Mouse (Mus musculus): ENCODE measurements around the gene Otud4. TPM values are rescaled to one million over a fixed set of nuclear protein-coding genes. Genes with fewer than 3 reads are reported as not detected.
"Not testable (repeated sequence)": the region's sequence is repeated elsewhere in the genome, so short reads cannot be mapped to it uniquely, and the experiment has no call there.

Gene Otud4
- polyA plus RNA-seq, 1 experiment from 2014 or later, result 18.1 TPM

DNA sequence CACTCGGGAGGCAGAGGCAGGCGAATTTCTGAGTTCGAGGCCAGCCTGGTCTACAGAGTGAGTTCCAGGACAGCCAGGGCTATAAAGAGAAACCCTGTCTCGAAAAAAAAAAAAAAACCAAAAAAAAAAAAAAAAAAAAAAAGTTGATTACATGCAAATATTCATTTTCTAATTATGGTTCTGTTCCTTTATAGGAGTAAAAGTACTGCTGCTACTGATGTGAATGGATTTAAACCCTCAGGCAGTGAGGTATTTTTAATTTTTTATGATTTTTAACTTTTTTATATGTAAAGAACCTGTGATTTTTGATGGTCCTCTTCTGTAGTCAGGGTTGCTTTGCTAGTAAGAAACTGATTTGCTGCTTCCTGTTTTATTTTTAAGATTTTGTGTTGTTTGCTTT lies 19.3 kb downstream of the Otud4 start:
- peaks cover 78% of the 10 kb centered on the region for H3K36me3 ChIP-seq (replicated peaks; ENCODE audit: control insufficient read depth, insufficient read depth)
- not testable (repeated sequence) for H3K27ac ChIP-seq; ATAC-seq (ENCODE audit: low FRiP score); H3K9me3 ChIP-seq (ENCODE audit: control insufficient read depth, low read length); H3K4me3 ChIP-seq (replicated peaks; ENCODE audit: low read length); H3K27me3 ChIP-seq (ENCODE audit: control insufficient read depth, insufficient read depth, low read length); H3K4me2 ChIP-seq (replicated peaks); DNase-seq (ENCODE audit: low spot score); H3K9ac ChIP-seq; H3K4me1 ChIP-seq (replicated peaks; ENCODE audit: control insufficient read depth, insufficient read depth, low read length)
- 96% methylated on average over 4 of the region's 4 CpGs for WGBS

DNA sequence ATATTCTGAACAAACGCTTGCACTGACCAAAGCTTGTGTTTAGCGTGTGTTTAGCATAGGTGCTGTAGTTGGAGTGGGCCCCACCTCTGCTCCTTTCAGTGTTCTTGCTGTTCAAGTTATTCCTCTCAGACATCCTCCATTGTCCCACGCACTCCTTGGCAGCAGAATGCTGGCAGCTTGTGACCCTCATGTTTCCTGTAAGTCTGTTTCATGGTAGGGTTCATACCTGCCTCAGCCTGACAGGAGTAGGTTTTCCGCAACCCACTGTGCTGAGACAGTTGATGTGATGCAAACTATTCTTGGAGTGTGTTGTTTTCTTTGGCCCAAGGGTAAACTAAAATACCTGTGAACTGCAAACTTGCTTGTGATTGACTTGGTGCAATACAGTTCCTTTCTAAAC lies 37.0 kb downstream of the Otud4 start:
- H3K27ac ChIP-seq, result no peak overlapping the region
- no peak overlapping the region for H3K4me2 ChIP-seq (replicated peaks)
- H3K27me3 ChIP-seq (ENCODE audit: control insufficient read depth, insufficient read depth, low read length), result no peaks in the 10 kb centered on the region
- ATAC-seq (ENCODE audit: low FRiP score) (no peak), DNase-seq (ENCODE audit: low spot score) (no peak)
- no peak overlapping the region for H3K9ac ChIP-seq
- no peak overlapping the region for H3K4me3 ChIP-seq (replicated peaks; ENCODE audit: low read length)
- WGBS, result 91% methylated on average over 4 of the region's 4 CpGs
- H3K9me3 ChIP-seq (ENCODE audit: control insufficient read depth, low read length), result no peaks in the 10 kb centered on the region
- peaks cover 47% of the 10 kb centered on the region for H3K36me3 ChIP-seq (replicated peaks; ENCODE audit: control insufficient read depth, insufficient read depth)
- peaks cover 3% of the 10 kb centered on the region; the same call in 1 of the 2 replicates for H3K4me1 ChIP-seq (replicated peaks; ENCODE audit: control insufficient read depth, insufficient read depth, low read length)

DNA sequence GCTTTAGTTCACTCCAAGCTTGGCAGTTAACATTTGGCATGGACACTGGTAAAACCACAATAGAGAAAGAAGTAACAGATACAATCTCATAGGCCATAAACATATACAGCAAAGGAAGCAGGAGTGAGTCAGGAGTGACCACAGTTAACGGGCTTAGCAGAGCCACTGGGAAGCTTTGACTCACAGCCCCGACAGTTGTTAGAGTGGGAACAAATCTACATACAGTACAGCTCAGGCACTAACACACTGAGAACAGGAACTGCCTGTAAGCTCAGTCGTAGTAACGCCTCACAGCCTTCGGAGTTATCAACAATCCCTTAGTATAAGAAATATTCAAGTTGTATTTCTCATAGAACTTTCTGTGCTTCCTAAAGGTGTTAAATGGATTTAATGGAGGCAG lies 39.6 kb downstream of the Otud4 start:
- peaks cover 45% of the 10 kb centered on the region for H3K36me3 ChIP-seq (replicated peaks; ENCODE audit: control insufficient read depth, insufficient read depth)
- DNase-seq (ENCODE audit: low spot score) (no peak), ATAC-seq (ENCODE audit: low FRiP score) (no peak)
- H3K9ac ChIP-seq, result no peak overlapping the region
- H3K27ac ChIP-seq, result no peak overlapping the region
- no peaks in the 10 kb centered on the region for H3K9me3 ChIP-seq (ENCODE audit: control insufficient read depth, low read length)
- no peaks in the 10 kb centered on the region for H3K27me3 ChIP-seq (ENCODE audit: control insufficient read depth, insufficient read depth, low read length)
- no peak overlapping the region for H3K4me2 ChIP-seq (replicated peaks)
- no peak overlapping the region for H3K4me3 ChIP-seq (replicated peaks; ENCODE audit: low read length)
- peaks cover 3% of the 10 kb centered on the region; the same call in 1 of the 2 replicates for H3K4me1 ChIP-seq (replicated peaks; ENCODE audit: control insufficient read depth, insufficient read depth, low read length)
- WGBS, result 67% methylated on average over 5 of the region's 5 CpGs

DNA sequence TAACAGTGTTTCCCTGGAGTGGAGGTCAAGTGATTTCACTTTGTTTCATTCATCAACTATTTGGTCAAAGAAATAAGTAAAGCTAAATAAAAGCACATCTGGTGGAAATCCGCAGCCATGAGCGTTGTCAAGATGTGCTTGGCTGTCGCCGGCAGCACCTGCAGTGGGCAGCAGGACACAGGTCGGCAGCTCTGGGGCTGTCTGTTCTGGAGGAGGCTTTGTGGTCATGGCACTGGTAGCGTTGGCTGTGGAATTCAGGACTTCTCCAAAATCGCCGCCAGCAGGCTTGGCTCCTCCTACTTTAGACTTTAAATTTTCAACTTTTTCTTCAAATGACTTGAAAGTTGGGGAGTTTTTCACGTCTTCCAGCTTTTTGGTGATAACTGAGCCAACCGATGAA lies 40.7 kb downstream of the Otud4 start:
- not testable (repeated sequence) for H3K9ac ChIP-seq; DNase-seq (ENCODE audit: low spot score); H3K27me3 ChIP-seq (ENCODE audit: control insufficient read depth, insufficient read depth, low read length); H3K4me3 ChIP-seq (replicated peaks; ENCODE audit: low read length); H3K9me3 ChIP-seq (ENCODE audit: control insufficient read depth, low read length); ATAC-seq (ENCODE audit: low FRiP score); H3K4me1 ChIP-seq (replicated peaks; ENCODE audit: control insufficient read depth, insufficient read depth, low read length); H3K27ac ChIP-seq
- peak overlapping the region; percentile 59 for H3K4me2 ChIP-seq (replicated peaks)
- 35% methylated on average over 10 of the region's 10 CpGs for WGBS
- H3K36me3 ChIP-seq (replicated peaks; ENCODE audit: control insufficient read depth, insufficient read depth), result peaks cover 46% of the 10 kb centered on the region

DNA sequence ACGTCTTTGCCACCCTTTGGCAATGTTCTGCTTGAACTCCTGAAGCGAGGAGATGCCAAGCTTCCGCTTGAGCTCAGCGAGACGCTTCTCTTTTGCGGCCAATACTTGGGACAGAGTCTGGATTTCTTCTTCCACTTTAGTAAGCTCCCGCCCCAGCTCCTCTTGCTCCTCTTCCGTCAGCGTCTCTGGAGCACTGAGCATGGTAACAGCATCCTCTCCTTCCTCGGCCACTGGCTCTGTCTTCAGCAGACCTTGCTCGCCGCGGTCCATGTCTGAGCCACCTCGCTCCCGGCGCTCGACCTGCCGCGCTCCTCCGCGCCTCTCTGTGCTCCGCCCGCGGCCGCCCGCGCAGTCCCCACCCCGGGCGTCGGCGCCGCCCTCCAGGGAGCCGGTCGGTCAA lies 41.1 kb downstream of the Otud4 start:
- H3K27me3 ChIP-seq (ENCODE audit: control insufficient read depth, insufficient read depth, low read length), result no peaks in the 10 kb centered on the region
- 6% methylated on average over 34 of the region's 34 CpGs for WGBS
- DNase-seq (ENCODE audit: low spot score), result no peak
- peaks cover 48% of the 10 kb centered on the region for H3K36me3 ChIP-seq (replicated peaks; ENCODE audit: control insufficient read depth, insufficient read depth)
- peak overlapping the region; percentile 53 for H3K9ac ChIP-seq
- peaks cover 3% of the 10 kb centered on the region; the same call in 1 of the 2 replicates for H3K4me1 ChIP-seq (replicated peaks; ENCODE audit: control insufficient read depth, insufficient read depth, low read length)
- H3K4me3 ChIP-seq (replicated peaks; ENCODE audit: low read length), result peak overlapping the region; percentile 25
- H3K9me3 ChIP-seq (ENCODE audit: control insufficient read depth, low read length), result no peaks in the 10 kb centered on the region
- peak overlapping the region; percentile 59 for H3K4me2 ChIP-seq (replicated peaks)
- peak; percentile 60 for ATAC-seq (ENCODE audit: low FRiP score)
- no peak overlapping the region for H3K27ac ChIP-seq

DNA sequence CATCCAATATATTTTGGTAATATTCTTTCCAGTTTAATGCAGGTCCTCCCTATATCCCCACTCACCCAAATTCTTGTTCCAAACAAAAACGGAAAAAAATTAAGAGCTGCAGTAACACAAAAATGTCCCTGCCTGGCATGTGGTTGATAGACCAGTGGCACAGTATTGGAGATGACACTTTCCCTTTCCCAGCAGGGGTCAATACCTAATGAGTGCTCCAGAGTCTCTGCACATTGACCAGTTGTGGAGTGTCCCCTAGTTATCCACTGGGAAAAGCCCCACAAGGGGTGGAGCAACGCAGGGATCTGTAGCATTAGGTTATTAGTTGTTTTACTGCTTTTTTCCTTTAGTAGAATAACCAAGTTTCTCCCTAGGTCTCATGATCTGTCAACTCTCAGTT lies 41.5 kb downstream of the Otud4 start:
- H3K9ac ChIP-seq, result peak overlapping the region; percentile 53
- peaks cover 52% of the 10 kb centered on the region for H3K36me3 ChIP-seq (replicated peaks; ENCODE audit: control insufficient read depth, insufficient read depth)
- WGBS, result 40% methylated on average over 2 of the region's 2 CpGs
- ATAC-seq (ENCODE audit: low FRiP score), result peak; percentile 31; the same call in 1 of the 2 replicates
- H3K4me3 ChIP-seq (replicated peaks; ENCODE audit: low read length), result peak overlapping the region; percentile 25
- peak overlapping the region; percentile 59 for H3K4me2 ChIP-seq (replicated peaks)
- no peak for DNase-seq (ENCODE audit: low spot score)
- peaks cover 3% of the 10 kb centered on the region; the same call in 1 of the 2 replicates for H3K4me1 ChIP-seq (replicated peaks; ENCODE audit: control insufficient read depth, insufficient read depth, low read length)
- H3K9me3 ChIP-seq (ENCODE audit: control insufficient read depth, low read length), result no peaks in the 10 kb centered on the region
- H3K27me3 ChIP-seq (ENCODE audit: control insufficient read depth, insufficient read depth, low read length), result no peaks in the 10 kb centered on the region
- H3K27ac ChIP-seq, result no peak overlapping the region

DNA sequence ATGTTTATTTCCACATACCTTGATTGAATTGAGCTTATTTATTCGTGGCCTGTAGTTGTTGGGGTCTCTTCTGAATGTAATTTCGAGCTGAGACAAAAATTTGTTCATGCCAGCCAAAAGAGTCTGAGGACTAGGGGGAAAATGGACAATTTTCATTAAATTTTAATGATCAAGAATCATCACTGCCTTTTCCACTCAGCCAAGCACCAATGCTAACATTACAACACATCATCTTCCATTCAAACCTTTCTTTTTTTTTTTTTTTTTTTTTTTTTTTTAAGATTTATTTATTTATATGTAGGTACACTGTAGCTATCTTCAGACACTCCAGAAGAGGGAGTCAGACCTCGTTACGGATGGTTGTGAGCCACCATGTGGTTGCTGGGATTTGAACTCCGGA lies 46.5 kb downstream of the Otud4 start:
- WGBS, result 93% methylated on average over 5 of the region's 5 CpGs
- DNase-seq (ENCODE audit: low spot score); H3K4me2 ChIP-seq (replicated peaks); H3K4me3 ChIP-seq (replicated peaks; ENCODE audit: low read length); H3K9ac ChIP-seq; H3K4me1 ChIP-seq (replicated peaks; ENCODE audit: control insufficient read depth, insufficient read depth, low read length); H3K27ac ChIP-seq; H3K9me3 ChIP-seq (ENCODE audit: control insufficient read depth, low read length); H3K27me3 ChIP-seq (ENCODE audit: control insufficient read depth, insufficient read depth, low read length); ATAC-seq (ENCODE audit: low FRiP score): not testable (repeated sequence)
- H3K36me3 ChIP-seq (replicated peaks; ENCODE audit: control insufficient read depth, insufficient read depth), result peaks cover 88% of the 10 kb centered on the region

DNA sequence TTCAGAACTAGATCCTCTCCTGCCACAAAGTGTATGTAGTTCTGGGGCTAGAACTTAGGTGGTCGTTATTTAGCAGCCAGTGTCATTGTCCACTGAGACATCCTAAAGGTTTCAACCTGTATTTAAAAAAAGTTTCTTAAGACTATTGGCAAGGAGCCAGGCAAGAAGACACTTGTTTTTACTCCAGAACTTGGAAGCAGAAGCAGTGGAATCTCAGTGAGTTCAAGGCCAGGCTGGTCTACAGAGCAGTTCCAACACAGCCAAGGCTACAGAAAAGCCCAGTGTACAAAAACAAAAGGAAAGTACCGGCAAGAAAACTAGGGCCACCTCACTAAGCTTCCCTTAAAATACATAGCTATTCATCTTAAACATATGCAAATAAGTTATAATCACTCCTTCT lies 53.1 kb downstream of the Otud4 start:
- no peak for DNase-seq (ENCODE audit: low spot score)
- no peaks in the 10 kb centered on the region for H3K4me1 ChIP-seq (replicated peaks; ENCODE audit: control insufficient read depth, insufficient read depth, low read length)
- no peak overlapping the region for H3K4me2 ChIP-seq (replicated peaks)
- no peak overlapping the region for H3K4me3 ChIP-seq (replicated peaks; ENCODE audit: low read length)
- H3K27ac ChIP-seq, result no peak overlapping the region
- H3K27me3 ChIP-seq (ENCODE audit: control insufficient read depth, insufficient read depth, low read length), result no peaks in the 10 kb centered on the region
- H3K36me3 ChIP-seq (replicated peaks; ENCODE audit: control insufficient read depth, insufficient read depth), result peaks cover 90% of the 10 kb centered on the region
- WGBS, result 94% methylated on average over 2 of the region's 2 CpGs
- H3K9ac ChIP-seq, result no peak overlapping the region
- H3K9me3 ChIP-seq (ENCODE audit: control insufficient read depth, low read length), result no peaks in the 10 kb centered on the region
- ATAC-seq (ENCODE audit: low FRiP score), result no peak

DNA sequence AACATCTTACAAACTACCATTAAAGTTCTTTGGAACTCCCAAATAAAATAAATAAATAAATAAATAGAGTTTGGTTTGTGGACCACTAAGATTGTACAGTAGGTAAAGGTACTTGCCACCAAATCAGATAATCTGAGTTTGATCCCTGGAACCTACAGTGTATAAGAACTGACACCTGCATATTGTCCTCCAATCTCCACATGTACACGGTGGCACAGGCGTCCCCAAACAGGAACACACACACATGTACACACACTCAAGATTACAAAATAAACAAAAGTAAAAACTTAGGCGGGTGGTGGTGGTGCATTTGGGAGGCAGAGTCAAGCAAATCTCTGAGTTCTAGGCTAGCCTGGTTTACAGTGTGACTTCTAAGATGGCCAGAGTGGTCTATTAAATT lies 67.3 kb downstream of the Otud4 start:
- H3K4me2 ChIP-seq (replicated peaks), result no peak overlapping the region
- ATAC-seq (ENCODE audit: low FRiP score) (no peak), DNase-seq (ENCODE audit: low spot score) (no peak)
- 98% methylated on average over 3 of the region's 3 CpGs for WGBS
- no peak overlapping the region for H3K27ac ChIP-seq
- no peak overlapping the region for H3K4me3 ChIP-seq (replicated peaks; ENCODE audit: low read length)
- H3K4me1 ChIP-seq (replicated peaks; ENCODE audit: control insufficient read depth, insufficient read depth, low read length), result peaks cover 9% of the 10 kb centered on the region; the same call in 1 of the 2 replicates
- H3K9ac ChIP-seq, result no peak overlapping the region
- H3K9me3 ChIP-seq (ENCODE audit: control insufficient read depth, low read length), result no peaks in the 10 kb centered on the region
- H3K36me3 ChIP-seq (replicated peaks; ENCODE audit: control insufficient read depth, insufficient read depth), result peaks cover 54% of the 10 kb centered on the region
- H3K27me3 ChIP-seq (ENCODE audit: control insufficient read depth, insufficient read depth, low read length), result no peaks in the 10 kb centered on the region

Data from hindbrain, embryonic 14.5 days (tissue).